Mouse (Mus musculus) midbrain, embryonic 10.5 days (tissue): Measurements from ENCODE around the gene Vsig10. TPM values are rescaled to one million over a fixed set of nuclear protein-coding genes. Genes with fewer than 3 reads are reported as not detected.

Experiments
- DNase-seq: peaks from one replicate; pipeline ENCODE4 v3.0.0-alpha.2; 2017; ENCODE audit warnings: low spot score
- H3K27ac ChIP-seq: fragments of 300-500 bp; sonication (generic); replicated peaks from 2 replicates; pipeline ENCODE4 v1.5.1; 2016; ENCODE audit warnings: mild to moderate bottlenecking
- H3K27me3 ChIP-seq: fragments of 300-500 bp; sonication (generic); 2 replicates; pipeline ENCODE4 v1.6.1; 2016; ENCODE audit warnings: low read depth, mild to moderate bottlenecking; ENCODE audit not compliant: poor library complexity, severe bottlenecking
- H3K36me3 ChIP-seq: fragments of 300-500 bp; sonication (generic); 2 replicates; pipeline ENCODE4 v1.6.1; 2016; ENCODE audit warnings: mild to moderate bottlenecking, moderate library complexity
- H3K4me1 ChIP-seq: fragments of 300-500 bp; sonication (generic); 2 replicates; pipeline ENCODE4 v1.6.1; 2016
- H3K4me3 ChIP-seq: fragments of 300-500 bp; sonication (generic); 2 replicates; pipeline ENCODE4 v1.5.1; 2016; ENCODE audit warnings: mild to moderate bottlenecking, moderate library complexity
- H3K9me3 ChIP-seq: fragments of 300-500 bp; sonication (generic); replicated peaks from 2 replicates; pipeline ENCODE4 v1.6.1; 2016; ENCODE audit warnings: mild to moderate bottlenecking
- WGBS: fragments of 180-500 bp; shearing (Covaris S2); methylation state at CpG from one replicate; pipeline ENCODE4 v1.1.7; 2016; 5-methylcytosine and 5-hydroxymethylcytosine counted together
- polyA plus RNA-seq: library from polyadenylated mRNA; unstranded; fragments of >200 nt; fragmentation: Nextera tagmentation; extraction: Ambion mirVana; gene quantifications from 2 replicates; pipeline ENCODE4 v1.2.1, GENCODE M21; 2016

Vsig10 gene
- polyA plus RNA-seq, 1 experiment from 2014 or later: 2.7 TPM

GRCm38 (mm10) chr5:117359497-117360227 lies 40.8 kb downstream of the Vsig10 start:
- Histone ChIP-seq H3K9me3 (no peaks in the 10 kb centered on the region), H3K4me1 (peaks cover 64% of the 10 kb centered on the region), H3K27me3 (peaks cover 12% of the 10 kb centered on the region), H3K27ac (no peak overlapping the region), H3K4me3 (0 out of 2 replicates have a peak overlapping the region, but pooled peaks have one; percentile 3), H3K36me3 (peaks cover 15% of the 10 kb centered on the region)
- WGBS: 37% methylated on average over 7 of the region's 7 CpGs
- DNase-seq: no peak

DNA sequence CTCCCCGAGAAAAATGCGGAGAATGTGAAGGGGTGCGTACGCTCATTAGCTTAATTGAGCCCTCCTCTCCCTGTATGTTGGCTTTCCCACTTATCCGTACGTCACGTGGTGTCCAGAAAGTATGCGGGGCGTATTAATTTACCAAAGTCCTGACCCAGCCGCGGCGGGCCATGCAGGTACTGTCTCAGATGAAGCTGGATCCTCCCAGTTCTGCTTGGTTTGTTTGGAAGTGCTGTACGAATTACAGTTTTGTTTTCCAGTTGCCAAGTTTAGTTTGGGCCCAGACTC lies 41.3 kb downstream of the Vsig10 start:
- H3K27me3 ChIP-seq: peaks cover 7% of the 10 kb centered on the region
- no peak overlapping the region for H3K4me3 ChIP-seq
- H3K9me3 ChIP-seq: no peaks in the 10 kb centered on the region
- H3K4me1 ChIP-seq: peaks cover 64% of the 10 kb centered on the region
- DNase-seq: no peak
- 55% methylated on average over 13 of the region's 13 CpGs for WGBS
- no peak overlapping the region for H3K27ac ChIP-seq
- H3K36me3 ChIP-seq: peaks cover 20% of the 10 kb centered on the region

DNA sequence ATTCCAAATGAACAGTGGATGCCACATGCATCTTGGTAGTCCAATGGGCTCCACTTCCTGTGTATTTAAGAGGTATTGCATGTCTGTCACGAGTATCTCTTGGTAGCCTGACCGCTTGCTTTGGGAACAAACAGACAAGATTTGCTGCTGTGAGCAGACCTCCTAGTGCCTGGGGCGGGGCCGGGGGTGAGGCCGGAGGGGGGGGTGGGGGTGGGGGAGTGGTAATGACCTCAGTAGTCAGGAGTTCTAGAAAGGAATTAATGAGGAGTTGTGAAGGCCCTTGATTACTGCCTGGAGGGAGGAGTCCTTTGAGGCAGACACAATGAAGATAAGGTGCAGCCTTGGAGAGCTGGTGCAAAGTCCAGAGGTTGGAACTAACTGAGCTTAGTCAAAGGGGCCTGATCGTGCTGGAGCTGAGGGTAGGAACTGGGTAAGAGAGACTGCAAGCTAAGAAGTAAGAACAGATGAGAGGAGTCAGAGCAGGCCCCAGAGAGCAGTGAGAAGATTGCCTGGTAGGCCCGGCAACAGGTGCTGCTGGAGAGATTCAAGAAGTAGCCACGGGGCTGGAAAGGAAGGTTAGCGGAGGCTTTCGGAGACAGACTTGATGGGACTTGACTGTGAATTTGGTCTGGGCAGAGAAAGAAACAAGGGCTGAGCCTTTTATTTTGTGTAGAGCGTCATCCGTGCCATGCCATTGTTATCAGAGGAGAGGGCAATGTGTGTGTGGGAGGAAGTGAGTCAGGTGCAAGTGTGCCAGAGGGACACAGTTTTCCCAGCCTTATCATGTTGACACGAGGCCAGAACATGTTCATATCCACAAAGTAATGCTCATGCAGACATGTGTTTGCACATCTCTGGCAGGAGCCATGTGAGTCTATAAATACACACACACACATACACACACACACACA lies 42.0 kb downstream of the Vsig10 start:
- peaks cover 25% of the 10 kb centered on the region for H3K36me3 ChIP-seq
- H3K27me3 ChIP-seq: peaks cover under 1% of the 10 kb centered on the region; the same call in 1 of the 2 replicates
- peaks cover 59% of the 10 kb centered on the region for H3K4me1 ChIP-seq
- H3K27ac ChIP-seq: peak overlapping the region; percentile 63
- H3K9me3 ChIP-seq: no peaks in the 10 kb centered on the region
- no peak for DNase-seq
- no peak overlapping the region for H3K4me3 ChIP-seq
- 55% methylated on average over 13 of the region's 13 CpGs for WGBS

DNA sequence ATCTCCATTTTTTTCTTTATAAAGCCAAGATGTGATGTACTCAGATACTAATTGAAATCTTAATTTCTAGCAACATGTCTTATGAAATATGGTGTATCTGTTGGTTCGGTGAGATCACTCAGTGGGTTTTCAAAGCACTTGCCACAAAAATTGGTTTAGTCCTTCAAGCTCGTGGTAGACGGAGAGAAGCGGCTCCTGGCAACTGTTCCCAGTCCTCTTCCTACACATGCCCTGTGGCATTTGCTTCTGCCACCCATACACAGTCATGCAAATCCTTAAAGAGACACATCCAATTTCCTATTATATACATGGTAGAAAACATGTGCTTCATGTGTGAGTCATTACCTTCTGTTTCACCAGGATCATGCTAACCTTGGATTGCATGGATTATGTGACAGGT lies 42.7 kb downstream of the Vsig10 start:
- no peaks in the 10 kb centered on the region for H3K27me3 ChIP-seq
- H3K9me3 ChIP-seq: no peaks in the 10 kb centered on the region
- H3K27ac ChIP-seq: no peak overlapping the region
- peaks cover 52% of the 10 kb centered on the region for H3K4me1 ChIP-seq
- H3K36me3 ChIP-seq: peaks cover 30% of the 10 kb centered on the region
- no peak overlapping the region for H3K4me3 ChIP-seq
- 95% methylated on average over 4 of the region's 4 CpGs for WGBS
- no peak for DNase-seq

DNA sequence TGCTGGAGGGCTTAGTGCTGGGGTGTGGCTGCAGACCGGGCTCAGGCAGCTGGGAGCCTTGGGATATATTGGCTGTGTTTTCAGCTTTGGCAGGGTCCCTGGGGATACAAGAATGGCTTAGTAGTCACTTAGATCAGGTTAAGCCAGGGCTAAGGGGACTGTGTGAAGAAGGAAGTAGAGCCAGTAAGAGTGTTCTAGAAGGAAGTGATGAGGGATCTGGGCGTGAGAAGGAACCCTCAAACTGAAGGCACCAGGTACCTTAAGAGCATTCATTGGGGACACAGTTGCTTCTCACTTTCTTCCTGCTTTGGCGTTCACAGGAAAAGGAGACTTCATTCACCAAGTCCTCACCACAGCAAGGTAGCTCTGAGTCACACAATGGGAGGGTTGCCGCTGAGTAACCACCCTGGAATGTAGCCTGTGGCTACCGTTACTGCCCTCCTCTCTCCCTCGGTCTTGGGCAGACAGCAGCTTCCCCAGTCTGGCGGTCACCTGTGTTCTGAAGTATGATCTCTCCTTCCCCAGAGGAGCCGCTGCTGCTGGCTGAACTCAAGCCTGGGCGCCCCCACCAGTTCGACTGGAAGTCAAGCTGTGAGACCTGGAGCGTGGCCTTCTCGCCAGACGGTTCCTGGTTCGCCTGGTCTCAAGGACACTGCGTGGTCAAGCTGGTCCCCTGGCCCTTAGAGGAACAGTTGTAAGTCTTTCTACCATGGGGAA lies 44.3 kb downstream of the Vsig10 start:
- H3K9me3 ChIP-seq: no peaks in the 10 kb centered on the region
- H3K27me3 ChIP-seq: no peaks in the 10 kb centered on the region
- H3K27ac ChIP-seq: no peak overlapping the region
- no peak for DNase-seq
- 57% methylated on average over 15 of the region's 15 CpGs for WGBS
- H3K36me3 ChIP-seq: peaks cover 43% of the 10 kb centered on the region
- H3K4me3 ChIP-seq: no peak overlapping the region
- H3K4me1 ChIP-seq: peaks cover 48% of the 10 kb centered on the region

GRCm38 (mm10) chr5:117364821-117365220 lies 45.9 kb downstream of the Vsig10 start:
- no peak for DNase-seq
- no peaks in the 10 kb centered on the region for H3K27me3 ChIP-seq

DNA sequence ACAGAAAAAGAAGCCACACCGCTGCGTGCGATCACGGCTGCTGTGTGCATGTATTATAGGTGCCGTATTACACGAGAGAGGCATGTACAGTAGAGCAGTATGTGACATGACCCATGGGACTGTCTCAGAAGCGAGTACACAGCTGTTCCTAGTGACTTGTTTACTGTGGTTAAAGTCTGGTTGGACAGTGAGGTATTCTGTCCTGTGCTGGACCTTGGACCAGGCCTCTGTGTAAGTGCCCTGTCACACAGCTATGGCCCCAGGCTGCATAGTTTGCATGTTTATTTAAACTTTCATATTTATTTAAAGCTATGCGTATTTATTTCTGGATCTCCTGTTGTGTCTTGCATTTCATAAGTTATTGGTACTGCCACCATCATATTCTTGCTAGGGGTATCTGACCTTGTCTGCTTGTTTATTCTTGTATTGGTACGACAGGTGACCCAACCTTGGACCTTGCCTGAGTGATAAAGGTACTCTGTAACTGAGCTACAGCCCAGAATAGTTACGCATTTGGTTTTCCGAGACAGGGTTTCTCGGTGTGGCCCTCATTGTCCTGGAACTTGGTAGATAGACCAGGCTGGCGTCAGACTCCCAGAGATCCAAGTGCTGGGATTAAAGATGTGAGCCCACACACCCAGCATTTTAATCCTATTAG lies 47.1 kb downstream of the Vsig10 start:
- DNase-seq: no peak
- WGBS: 92% methylated on average over 13 of the region's 13 CpGs
- H3K27me3 ChIP-seq: no peaks in the 10 kb centered on the region
- no peak overlapping the region for H3K4me3 ChIP-seq
- peaks cover 71% of the 10 kb centered on the region for H3K36me3 ChIP-seq
- no peak overlapping the region for H3K27ac ChIP-seq
- peaks cover 22% of the 10 kb centered on the region for H3K4me1 ChIP-seq
- H3K9me3 ChIP-seq: no peaks in the 10 kb centered on the region

More at GRCm38 (mm10) chr5:117364821-117365220, 45.9 kb downstream of the Vsig10 start:
- H3K9me3 ChIP-seq: no peaks in the 10 kb centered on the region
- peaks cover 59% of the 10 kb centered on the region for H3K36me3 ChIP-seq
- 85% methylated on average over 3 of the region's 3 CpGs for WGBS
- H3K27ac ChIP-seq: no peak overlapping the region
- no peak overlapping the region for H3K4me3 ChIP-seq
- peaks cover 34% of the 10 kb centered on the region for H3K4me1 ChIP-seq

GRCm38 (mm10) chr5:117367206-117367605 lies 48.3 kb downstream of the Vsig10 start:
- Histone ChIP-seq H3K4me1 (peaks cover 18% of the 10 kb centered on the region), H3K4me3 (no peak overlapping the region), H3K27me3 (no peaks in the 10 kb centered on the region), H3K27ac (no peak overlapping the region), H3K36me3 (peaks cover 82% of the 10 kb centered on the region), H3K9me3 (no peaks in the 10 kb centered on the region)
- DNase-seq: no peak
- WGBS: 70% methylated on average over 8 of the region's 8 CpGs

GRCm38 (mm10) chr5:117370592-117370991 lies 51.7 kb downstream of the Vsig10 start:
- H3K4me3 ChIP-seq: no peak overlapping the region
- WGBS: 92% methylated on average over 10 of the region's 10 CpGs
- no peaks in the 10 kb centered on the region for H3K9me3 ChIP-seq
- no peak for DNase-seq
- H3K4me1 ChIP-seq: peaks cover 8% of the 10 kb centered on the region
- H3K27me3 ChIP-seq: no peaks in the 10 kb centered on the region
- no peak overlapping the region for H3K27ac ChIP-seq
- peaks cover 93% of the 10 kb centered on the region for H3K36me3 ChIP-seq

DNA sequence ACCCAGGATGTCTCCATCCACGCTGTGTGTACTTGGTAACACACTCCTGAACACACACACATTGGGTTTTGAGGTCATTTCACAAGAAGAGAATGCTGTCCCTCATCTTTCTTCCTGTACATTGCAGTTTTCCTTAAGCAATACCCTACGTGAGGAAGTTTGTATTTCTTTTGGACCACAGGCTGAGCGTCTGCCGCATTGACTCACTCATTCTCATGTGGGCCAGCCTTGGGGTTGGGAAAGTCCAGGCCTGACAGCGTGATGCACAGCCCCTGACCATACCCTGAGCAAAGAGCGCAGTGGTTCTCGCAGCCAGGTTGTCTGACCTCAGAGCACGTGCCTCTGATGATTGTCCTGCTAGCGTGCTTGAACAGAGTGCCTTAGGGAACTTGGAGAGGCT lies 54.5 kb downstream of the Vsig10 start:
- H3K27me3 ChIP-seq: no peaks in the 10 kb centered on the region
- peaks cover 99% of the 10 kb centered on the region for H3K36me3 ChIP-seq
- no peak for DNase-seq
- WGBS: 92% methylated on average over 9 of the region's 9 CpGs
- H3K4me3 ChIP-seq: no peak overlapping the region
- no peak overlapping the region for H3K27ac ChIP-seq
- H3K4me1 ChIP-seq: no peaks in the 10 kb centered on the region
- no peaks in the 10 kb centered on the region for H3K9me3 ChIP-seq

DNA sequence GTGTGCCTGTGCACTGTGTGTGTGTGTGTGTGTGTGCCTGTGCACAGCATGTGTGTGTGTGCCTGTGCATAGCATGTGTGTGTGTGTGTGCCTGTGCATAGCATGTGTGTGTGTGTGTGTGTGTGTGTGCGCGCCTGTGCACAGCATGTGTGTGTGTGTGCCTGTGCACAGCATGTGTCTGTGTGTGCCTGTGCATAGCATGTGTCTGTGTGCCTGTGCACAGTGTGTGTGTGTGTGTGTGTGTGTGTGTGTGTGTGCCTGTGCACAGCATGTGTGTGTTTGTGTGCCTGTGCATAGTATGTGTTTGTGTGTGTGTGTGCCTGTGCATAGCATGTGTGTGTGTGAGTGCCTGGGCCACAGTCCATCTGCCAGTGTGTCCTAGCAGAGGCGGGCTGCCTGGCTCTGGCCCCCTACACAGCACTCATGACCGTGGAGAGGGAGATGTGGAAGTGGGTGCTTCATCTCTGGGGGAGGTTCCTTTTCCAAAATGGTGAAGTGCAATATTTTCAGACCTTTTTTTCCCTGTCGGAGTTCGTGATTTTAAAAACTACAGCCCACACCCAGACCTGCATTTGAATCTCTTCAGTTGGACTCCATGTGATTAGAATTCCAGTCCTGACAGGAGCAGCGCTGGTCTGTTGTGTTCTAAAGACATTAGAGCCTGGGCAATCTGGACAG lies 55.6 kb downstream of the Vsig10 start:
- H3K27me3 ChIP-seq: no peaks in the 10 kb centered on the region
- peaks cover 99% of the 10 kb centered on the region for H3K36me3 ChIP-seq
- no peaks in the 10 kb centered on the region for H3K9me3 ChIP-seq
- H3K27ac ChIP-seq: no peak overlapping the region
- no peak overlapping the region for H3K4me3 ChIP-seq
- H3K4me1 ChIP-seq: no peaks in the 10 kb centered on the region
- WGBS: 88% methylated on average over 7 of the region's 7 CpGs
- no peak for DNase-seq

DNA sequence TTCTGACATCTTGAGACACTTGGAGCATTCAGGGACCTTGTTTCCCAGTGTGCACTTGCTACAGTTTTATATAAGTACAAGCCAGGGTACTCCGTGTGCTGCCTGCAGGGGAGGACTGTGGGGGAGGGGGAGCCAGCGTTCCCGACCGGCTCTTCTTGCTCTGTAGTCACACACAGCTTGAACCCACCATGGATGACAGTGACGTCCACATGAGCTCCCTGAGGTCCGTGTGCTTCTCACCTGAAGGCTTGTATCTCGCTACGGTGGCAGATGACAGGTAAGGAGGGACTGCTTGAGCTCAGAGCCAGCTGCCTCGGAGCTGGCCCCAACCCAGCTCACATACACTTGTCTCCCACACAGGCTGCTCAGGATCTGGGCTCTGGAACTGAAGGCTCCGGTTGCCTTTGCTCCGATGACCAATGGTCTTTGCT lies 57.5 kb downstream of the Vsig10 start:
- Histone ChIP-seq H3K27ac (no peak overlapping the region), H3K36me3 (peaks cover 99% of the 10 kb centered on the region), H3K4me3 (no peak overlapping the region), H3K9me3 (no peaks in the 10 kb centered on the region), H3K4me1 (no peaks in the 10 kb centered on the region), H3K27me3 (no peaks in the 10 kb centered on the region)
- no peak for DNase-seq
- WGBS: 84% methylated on average over 11 of the region's 11 CpGs
